Mouse (Mus musculus) bone marrow, adult 2 months (tissue): Measurements from ENCODE around the gene Ldb2.

Experiments
- CTCF ChIP-seq: fragments of 200-500 bp; IDR thresholded peaks from 2 replicates; pipeline ENCODE4 v1.5.1; 2011; ENCODE audit warnings: low read length, control low read depth; ENCODE audit not compliant: control insufficient read depth, insufficient read depth
- POLR2A ChIP-seq: fragments of 200-500 bp; IDR thresholded peaks from 2 replicates; pipeline ENCODE4 v1.6.1; 2011; ENCODE audit warnings: low read depth, mild to moderate bottlenecking, control low read depth, low read length, borderline replicate concordance; ENCODE audit not compliant: control insufficient read depth

DNA sequence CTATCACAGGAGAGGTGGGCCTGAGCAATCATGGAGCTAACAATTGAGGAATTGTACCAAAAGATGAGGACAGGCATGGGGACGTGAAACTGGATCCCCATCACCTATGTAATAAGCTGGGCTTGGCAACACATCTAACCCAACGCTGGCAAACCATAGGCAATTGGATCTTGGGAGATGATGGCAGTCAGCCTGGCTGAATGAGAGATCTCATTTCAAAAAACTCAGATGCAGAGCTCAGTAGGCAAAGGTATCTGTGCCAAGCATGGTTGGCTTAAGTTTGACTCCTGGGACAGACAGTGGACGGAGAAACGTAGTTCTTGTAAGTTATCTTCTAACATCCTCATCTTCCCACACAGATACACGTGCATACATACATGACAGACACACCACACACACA is 294.3 kb downstream of the Ldb2 start:
- TF ChIP-seq CTCF (no peak), POLR2A (no peak)
